Mouse (Mus musculus): ENCODE results near the gene Wfdc12. TPM values are rescaled to one million over a fixed set of nuclear protein-coding genes. Genes with fewer than 3 reads are reported as not detected.

The Wfdc12 gene
- polyA plus RNA-seq, 1 experiment from 2014 or later, result not detected

- Histone ChIP-seq H3K27me3 (no peaks in the 10 kb centered on the region), H3K4me3 (no peak overlapping the region), H3K27ac (no peak overlapping the region), H3K9ac (no peak overlapping the region), H3K4me2 (no peak overlapping the region), H3K36me3 (ENCODE audit: poor library complexity, severe bottlenecking) (no peaks in the 10 kb centered on the region), H3K9me3 (replicated peaks) (no peaks in the 10 kb centered on the region), H3K4me1 (no peaks in the 10 kb centered on the region)
- ATAC-seq, result no peak
- WGBS, result 90% methylated on average over 5 of the region's 5 CpGs
Observed at GRCm38 (mm10) chr2:164195971-164196699, 5.7 kb upstream of the Wfdc12 start.

- no peak overlapping the region for H3K27ac ChIP-seq
- no peaks in the 10 kb centered on the region for H3K36me3 ChIP-seq (ENCODE audit: poor library complexity, severe bottlenecking)
- no peak overlapping the region for H3K4me2 ChIP-seq
- H3K9ac ChIP-seq, result no peak overlapping the region
- H3K9me3 ChIP-seq (replicated peaks), result no peaks in the 10 kb centered on the region
- H3K4me1 ChIP-seq, result no peaks in the 10 kb centered on the region
- H3K4me3 ChIP-seq, result no peak overlapping the region
- ATAC-seq, result no peak
- H3K27me3 ChIP-seq, result no peaks in the 10 kb centered on the region
- WGBS, result 80% methylated on average over 5 of the region's 5 CpGs
Observed at GRCm38 (mm10) chr2:164194959-164195630, 4.7 kb upstream of the Wfdc12 start.

GRCm38 (mm10) chr2:164192279-164192678 is 1.9 kb upstream of the Wfdc12 start:
- no peaks in the 10 kb centered on the region for H3K36me3 ChIP-seq (ENCODE audit: poor library complexity, severe bottlenecking)
- ATAC-seq, result no peak
- no peak overlapping the region for H3K27ac ChIP-seq
- H3K27me3 ChIP-seq, result no peaks in the 10 kb centered on the region
- H3K9me3 ChIP-seq (replicated peaks), result no peaks in the 10 kb centered on the region
- H3K9ac ChIP-seq, result no peak overlapping the region
- H3K4me3 ChIP-seq, result no peak overlapping the region
- no peaks in the 10 kb centered on the region for H3K4me1 ChIP-seq
- H3K4me2 ChIP-seq, result no peak overlapping the region

GRCm38 (mm10) chr2:164188722-164189121 is 1.7 kb downstream of the Wfdc12 start:
- no peak overlapping the region for H3K27ac ChIP-seq
- no peaks in the 10 kb centered on the region for H3K36me3 ChIP-seq (ENCODE audit: poor library complexity, severe bottlenecking)
- H3K27me3 ChIP-seq, result no peaks in the 10 kb centered on the region
- no peak for ATAC-seq
- WGBS, result 35% methylated on average over 5 of the region's 5 CpGs
- peaks cover 4% of the 10 kb centered on the region; the same call in 1 of the 2 replicates for H3K4me1 ChIP-seq
- no peaks in the 10 kb centered on the region for H3K9me3 ChIP-seq (replicated peaks)
- no peak overlapping the region for H3K4me3 ChIP-seq
- no peak overlapping the region for H3K4me2 ChIP-seq
- no peak overlapping the region for H3K9ac ChIP-seq

GRCm38 (mm10) chr2:164184145-164184719 is 6.2 kb downstream of the Wfdc12 start:
- ATAC-seq, result no peak

GRCm38 (mm10) chr2:164183340-164183739 is 7.1 kb downstream of the Wfdc12 start:
- H3K4me1 ChIP-seq, result peaks cover 4% of the 10 kb centered on the region; the same call in 1 of the 2 replicates
- H3K4me3 ChIP-seq, result no peak overlapping the region
- no peak overlapping the region for H3K27ac ChIP-seq
- no peak overlapping the region for H3K9ac ChIP-seq
- WGBS, result 76% methylated on average over 9 of the region's 9 CpGs
- ATAC-seq, result no peak
- H3K36me3 ChIP-seq (ENCODE audit: poor library complexity, severe bottlenecking), result no peaks in the 10 kb centered on the region
- H3K27me3 ChIP-seq, result no peaks in the 10 kb centered on the region
- H3K9me3 ChIP-seq (replicated peaks), result no peaks in the 10 kb centered on the region
- H3K4me2 ChIP-seq, result no peak overlapping the region

More at GRCm38 (mm10) chr2:164184145-164184719, 6.2 kb downstream of the Wfdc12 start:
- H3K36me3 ChIP-seq (ENCODE audit: poor library complexity, severe bottlenecking), result no peaks in the 10 kb centered on the region
- H3K27ac ChIP-seq, result no peak overlapping the region
- no peaks in the 10 kb centered on the region for H3K9me3 ChIP-seq (replicated peaks)
- H3K4me1 ChIP-seq, result peaks cover 4% of the 10 kb centered on the region; the same call in 1 of the 2 replicates
- WGBS, result 43% methylated on average over 9 of the region's 9 CpGs
- no peak overlapping the region for H3K4me3 ChIP-seq
- 0 out of 2 replicates have a peak overlapping the region, but pooled peaks have one; percentile 4 for H3K4me2 ChIP-seq
- H3K9ac ChIP-seq, result no peak overlapping the region
- no peaks in the 10 kb centered on the region for H3K27me3 ChIP-seq

- 80% methylated on average over 7 of the region's 7 CpGs for WGBS
Observed at GRCm38 (mm10) chr2:164182692-164183255, 7.6 kb downstream of the Wfdc12 start, which contains the start of gene Wfdc5. Gene Wfdc5 (minus strand): TSS chr2:164182742.

GRCm38 (mm10) chr2:164180770-164181169 is 9.6 kb downstream of the Wfdc12 start:
- no peak overlapping the region for H3K4me3 ChIP-seq
- H3K4me1 ChIP-seq, result peaks cover 4% of the 10 kb centered on the region
- H3K27ac ChIP-seq, result no peak overlapping the region
- no peaks in the 10 kb centered on the region for H3K27me3 ChIP-seq
- no peak overlapping the region for H3K9ac ChIP-seq
- no peak for ATAC-seq
- 88% methylated on average over 4 of the region's 4 CpGs for WGBS
- no peak overlapping the region for H3K4me2 ChIP-seq
- H3K9me3 ChIP-seq (replicated peaks), result no peaks in the 10 kb centered on the region
- H3K36me3 ChIP-seq (ENCODE audit: poor library complexity, severe bottlenecking), result no peaks in the 10 kb centered on the region

More at GRCm38 (mm10) chr2:164182692-164183255, 7.6 kb downstream of the Wfdc12 start, which contains the start of gene Wfdc5:
- Histone ChIP-seq H3K9me3 (replicated peaks) (no peaks in the 10 kb centered on the region), H3K4me1 (peaks cover 4% of the 10 kb centered on the region; the same call in 1 of the 2 replicates), H3K27me3 (no peaks in the 10 kb centered on the region), H3K36me3 (ENCODE audit: poor library complexity, severe bottlenecking) (no peaks in the 10 kb centered on the region), H3K4me2 (no peak within 1 kb of the TSS), H3K4me3 (no peak within 1 kb of the TSS), H3K9ac (no peak within 1 kb of the TSS), H3K27ac (no peak within 1 kb of the TSS)
- no peak for ATAC-seq

GRCm38 (mm10) chr2:164180124-164180523 is 10.3 kb downstream of the Wfdc12 start:
- Histone ChIP-seq H3K36me3 (ENCODE audit: poor library complexity, severe bottlenecking) (no peaks in the 10 kb centered on the region), H3K4me3 (no peak overlapping the region), H3K9ac (no peak overlapping the region), H3K4me2 (no peak overlapping the region), H3K4me1 (peaks cover 4% of the 10 kb centered on the region), H3K27me3 (no peaks in the 10 kb centered on the region), H3K9me3 (replicated peaks) (no peaks in the 10 kb centered on the region), H3K27ac (no peak overlapping the region)
- 38% methylated on average over 3 of the region's 3 CpGs for WGBS
- ATAC-seq, result no peak

- H3K27ac ChIP-seq, result no peak overlapping the region
- WGBS, result 87% methylated on average over 5 of the region's 5 CpGs
- no peaks in the 10 kb centered on the region for H3K36me3 ChIP-seq (ENCODE audit: poor library complexity, severe bottlenecking)
- ATAC-seq, result no peak
- H3K9me3 ChIP-seq (replicated peaks), result no peaks in the 10 kb centered on the region
- H3K4me3 ChIP-seq, result no peak overlapping the region
- no peak overlapping the region for H3K9ac ChIP-seq
- H3K4me2 ChIP-seq, result no peak overlapping the region
- H3K4me1 ChIP-seq, result no peaks in the 10 kb centered on the region; the same call in 1 of the 2 replicates
- H3K27me3 ChIP-seq, result peaks cover 2% of the 10 kb centered on the region; the same call in 1 of the 2 replicates
Observed at GRCm38 (mm10) chr2:164177831-164178230, 12.6 kb downstream of the Wfdc12 start.

GRCm38 (mm10) chr2:164175850-164176249 is 14.6 kb downstream of the Wfdc12 start:
- Histone ChIP-seq H3K4me2 (no peak overlapping the region), H3K4me3 (no peak overlapping the region), H3K27me3 (peaks cover 20% of the 10 kb centered on the region), H3K4me1 (peaks cover 7% of the 10 kb centered on the region), H3K9ac (no peak overlapping the region), H3K36me3 (ENCODE audit: poor library complexity, severe bottlenecking) (no peaks in the 10 kb centered on the region), H3K9me3 (replicated peaks) (no peaks in the 10 kb centered on the region), H3K27ac (no peak overlapping the region)
- WGBS, result 70% methylated on average over 3 of the region's 3 CpGs
- no peak for ATAC-seq

Measured in forebrain, embryonic 13.5 days (tissue).